Mouse (Mus musculus) ES-E14 (cell line): ENCODE data around the gene Slc6a6. TPM values are rescaled to one million over a fixed set of nuclear protein-coding genes. Genes with fewer than 3 reads are reported as not detected.

Source experiments
- DNase-seq: peaks from one replicate; pipeline ENCODE4 v3.0.0-alpha.2; 2013; ENCODE audit warnings: low read depth, low spot score
- H3K27ac ChIP-seq: 2 replicates; pipeline ENCODE4 v1.5.1; 2012; ENCODE audit warnings: low read depth, mild to moderate bottlenecking, low read length, moderate library complexity, mixed read lengths; ENCODE audit not compliant: poor library complexity, insufficient read depth, severe bottlenecking
- H3K36me3 ChIP-seq: 2 replicates; pipeline ENCODE4 v1.6.1; 2012; ENCODE audit warnings: mild to moderate bottlenecking, low read length, moderate library complexity, mixed read lengths; ENCODE audit not compliant: control insufficient read depth, poor library complexity, insufficient read depth, severe bottlenecking
- H3K4me1 ChIP-seq, 2 experiments: fragments of 150-350 bp in 1 of 2; sonication (generic) in 1 of 2; 2 replicates each; pipeline ENCODE4 v1.6.1; 2012; ENCODE audit warnings: low read length in 2 of 2, mild to moderate bottlenecking in 1 of 2, mixed read lengths in 1 of 2; ENCODE audit not compliant: control insufficient read depth in 2 of 2, insufficient read depth in 2 of 2, poor library complexity in 1 of 2
- H3K4me3 ChIP-seq, 2 experiments: fragments of 150-350 bp in 1 of 2; sonication (generic) in 1 of 2; 2 replicates each; pipeline ENCODE4 v1.5.1; 2012; ENCODE audit warnings: low read length in 2 of 2, low read depth in 1 of 2, mild to moderate bottlenecking in 1 of 2, mixed read lengths in 1 of 2; ENCODE audit not compliant: insufficient read depth in 1 of 2, poor library complexity in 1 of 2, severe bottlenecking in 1 of 2
- H3K9ac ChIP-seq: 2 replicates; pipeline ENCODE4 v1.6.1; 2012; ENCODE audit warnings: low read depth, mild to moderate bottlenecking, low read length, mixed read lengths; ENCODE audit not compliant: poor library complexity, insufficient read depth, severe bottlenecking
- H3K9me3 ChIP-seq: fragments of 150-350 bp; sonication (generic); 2 replicates; pipeline ENCODE4 v1.6.1; 2012; ENCODE audit warnings: low read depth, mild to moderate bottlenecking, low read length; ENCODE audit not compliant: control insufficient read depth, insufficient read depth
- CHD2 ChIP-seq: IDR thresholded peaks from 2 replicates; pipeline ENCODE4 v1.6.1; 2014; ENCODE audit warnings: mild to moderate bottlenecking, low read depth, low read length, inconsistent platforms
- HCFC1 ChIP-seq: IDR thresholded peaks from 2 replicates; pipeline ENCODE4 v1.6.1; 2012; ENCODE audit warnings: low read length, inconsistent platforms, borderline replicate concordance; ENCODE audit not compliant: insufficient read depth
- MAFK ChIP-seq: IDR thresholded peaks from 2 replicates; pipeline ENCODE4 v1.6.1; 2014; ENCODE audit warnings: mild to moderate bottlenecking, low read depth, low read length, inconsistent platforms; ENCODE audit not compliant: insufficient read depth
- ZC3H11A ChIP-seq: IDR thresholded peaks from 2 replicates; pipeline ENCODE4 v1.6.1; 2012; ENCODE audit warnings: low read depth, mild to moderate bottlenecking, inconsistent platforms, low read length, borderline replicate concordance
- ZNF384 ChIP-seq: IDR thresholded peaks from 2 replicates; pipeline ENCODE4 v1.6.1; 2012; ENCODE audit warnings: low read depth, low read length, inconsistent platforms
- in situ Hi-C, 2 experiments: fragments of 600-800 bp; cut with MboI; formaldehyde crosslinking; loops; one replicate each; pipeline ENCODE4 v1.15.1; 2025; ENCODE audit warnings: low sequenced_read_pairs in 2 of 2, inconsistent platforms in 1 of 2; ENCODE audit not compliant: unreplicated experiment in 2 of 2
- total RNA-seq: library from RNA; depleted of rRNA; stranded (reverse); fragments of 300-350 nt; gene quantifications from 2 replicates; pipeline ENCODE4 v1.2.3, GENCODE M21; 2012

The Slc6a6 gene
- total RNA-seq, 1 experiment: 150 TPM

DNA sequence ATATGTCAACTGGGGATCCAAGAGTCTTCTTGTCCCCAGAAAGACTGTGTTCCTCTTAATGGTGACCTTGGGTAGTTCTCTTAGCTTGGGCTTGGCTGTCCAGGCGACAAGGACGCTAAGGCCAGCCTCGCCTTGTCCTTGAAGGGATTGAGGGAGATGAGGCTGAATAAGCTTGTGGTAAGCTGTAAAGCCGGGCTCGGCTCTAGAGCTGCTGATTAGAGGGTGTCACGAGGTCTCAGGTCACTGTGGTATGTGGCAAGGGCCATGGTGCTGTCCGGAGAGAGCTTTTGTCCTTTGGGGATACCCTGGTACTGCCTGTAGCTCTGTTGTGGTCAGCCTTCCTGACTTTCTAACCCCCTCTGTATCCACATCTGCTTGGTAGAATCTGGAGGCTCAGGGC is 2.0 kb downstream of the Slc6a6 start:
- TF ChIP-seq MAFK: no peak
- no peak for TF ChIP-seq HCFC1
- no peak for TF ChIP-seq CHD2
- TF ChIP-seq ZNF384: no peak
- no peak for TF ChIP-seq ZC3H11A
- H3K4me1 ChIP-seq: peaks cover 22 to 39% of the 10 kb centered on the region in 2 experiments
- 0 out of 2 replicates have a peak overlapping the region, but pooled peaks have one; percentile 27 for H3K9ac ChIP-seq
- no peak for DNase-seq
- in situ Hi-C loops: no loop called here
- H3K36me3 ChIP-seq: peaks cover 2% of the 10 kb centered on the region; the same call in 1 of the 2 replicates
- H3K9me3 ChIP-seq: no peaks in the 10 kb centered on the region
- H3K4me3 ChIP-seq: peak overlapping the region; percentile 88 to 94; a peak in 2 of 4 replicates
- no peak overlapping the region for H3K27ac ChIP-seq

DNA sequence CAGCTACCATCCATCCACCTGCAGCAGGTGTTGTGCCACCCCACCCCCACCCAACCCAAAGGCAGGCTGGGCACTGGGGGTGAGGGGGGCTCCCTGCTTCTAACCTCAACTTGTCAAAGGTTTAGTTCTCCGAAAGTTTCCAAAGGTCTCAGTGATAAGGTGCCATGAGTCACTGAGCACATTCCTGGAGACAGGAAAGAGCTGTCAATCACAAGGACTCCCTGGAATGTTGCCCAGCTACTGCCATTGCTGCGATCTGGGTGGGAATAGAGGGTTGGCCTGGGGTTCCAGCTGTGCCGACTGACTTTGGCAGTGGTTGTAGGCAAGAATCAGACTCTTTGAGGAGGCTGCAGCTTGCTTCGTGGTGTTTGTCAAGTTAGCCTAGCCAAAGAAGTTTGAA is 2.7 kb downstream of the Slc6a6 start:
- in situ Hi-C loops: no loop called here
- peaks cover 22 to 46% of the 10 kb centered on the region in 2 experiments for H3K4me1 ChIP-seq
- no peak for DNase-seq

DNA sequence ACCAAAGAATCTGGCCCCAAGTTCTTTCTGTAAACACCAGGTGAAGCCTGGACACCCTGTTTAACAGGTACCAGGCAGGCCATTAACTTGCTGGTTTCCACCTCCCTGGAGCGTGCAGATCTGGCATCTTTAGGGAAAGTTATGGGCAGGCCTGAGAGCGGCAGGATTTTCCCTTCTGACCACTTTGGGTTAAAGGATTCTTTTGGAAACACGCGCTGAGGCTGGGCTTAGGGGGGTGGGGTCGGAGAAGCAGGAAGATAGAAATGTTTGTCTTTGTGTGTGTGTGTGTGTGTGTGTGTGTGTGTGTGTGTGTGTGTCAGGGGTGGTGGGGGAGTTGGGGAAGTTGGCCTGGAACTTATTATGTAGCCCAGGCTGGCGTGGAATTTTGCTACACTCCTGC is 4.2 kb downstream of the Slc6a6 start:
- H3K27ac ChIP-seq: no peak overlapping the region
- no peak for DNase-seq
- H3K36me3 ChIP-seq: peaks cover 12% of the 10 kb centered on the region; the same call in 1 of the 2 replicates
- H3K4me1 ChIP-seq: peaks cover 15 to 48% of the 10 kb centered on the region in 2 experiments
- H3K4me3 ChIP-seq: no peak overlapping the region
- TF ChIP-seq MAFK (no peak), HCFC1 (no peak), ZNF384 (no peak), CHD2 (no peak), ZC3H11A (no peak)
- no peak overlapping the region for H3K9ac ChIP-seq
- in situ Hi-C loops: no loop called here
- no peaks in the 10 kb centered on the region for H3K9me3 ChIP-seq

More for the DNA sequence above, 2.7 kb downstream of the Slc6a6 start:
- peaks cover 4% of the 10 kb centered on the region; the same call in 1 of the 2 replicates for H3K36me3 ChIP-seq
- no peak overlapping the region for H3K27ac ChIP-seq
- no peak for TF ChIP-seq MAFK
- H3K9me3 ChIP-seq: no peaks in the 10 kb centered on the region
- no peak overlapping the region for H3K4me3 ChIP-seq
- no peak overlapping the region for H3K9ac ChIP-seq

DNA sequence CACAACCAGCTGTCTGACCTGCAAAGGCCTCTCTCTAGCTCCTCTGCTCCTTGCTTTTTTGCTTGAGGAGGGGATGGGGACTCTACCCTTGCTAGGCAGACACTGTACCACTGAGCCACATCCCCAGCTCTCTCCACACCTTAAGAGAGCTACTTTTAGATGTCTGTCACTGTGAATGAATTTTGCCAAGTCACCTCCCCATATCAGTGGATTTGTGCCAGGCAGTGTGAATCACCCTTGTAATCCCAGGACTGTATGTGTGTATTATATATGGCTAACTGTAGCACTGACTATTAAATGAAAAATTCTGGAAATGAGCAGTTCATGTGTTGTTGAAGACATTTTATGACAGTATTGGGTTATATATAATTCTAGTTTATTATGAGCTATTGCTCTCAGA is 5.4 kb downstream of the Slc6a6 start:
- Histone ChIP-seq H3K36me3 (peaks cover 12% of the 10 kb centered on the region; the same call in 1 of the 2 replicates), H3K9me3 (no peaks in the 10 kb centered on the region), H3K9ac (no peak overlapping the region), H3K4me3 (no peak overlapping the region), H3K4me1 (peaks cover 12 to 53% of the 10 kb centered on the region in 2 experiments), H3K27ac (no peak overlapping the region)
- in situ Hi-C loops: no loop called here
- TF ChIP-seq ZNF384: no peak
- no peak for TF ChIP-seq ZC3H11A
- no peak for TF ChIP-seq HCFC1
- TF ChIP-seq CHD2: no peak
- TF ChIP-seq MAFK: no peak
- no peak for DNase-seq

DNA sequence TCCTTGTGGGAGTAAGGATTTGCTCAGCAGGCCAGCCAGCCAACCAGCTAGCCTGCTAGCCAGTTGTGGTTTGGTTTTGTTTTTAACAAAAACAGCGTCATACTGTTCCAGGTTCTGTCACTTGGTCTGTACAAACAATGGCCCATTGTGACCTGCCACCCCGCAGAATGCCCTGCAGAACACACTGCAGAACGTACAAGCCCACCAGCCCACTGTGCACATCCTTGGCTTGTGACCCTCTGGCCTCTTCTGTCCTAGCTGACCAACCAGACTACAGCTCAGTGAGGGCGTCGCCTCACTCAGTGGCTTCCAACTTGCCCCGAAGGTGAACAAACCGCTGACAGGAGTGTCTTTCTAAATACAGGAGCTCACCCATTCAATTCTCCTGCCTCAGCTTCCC is 6.4 kb downstream of the Slc6a6 start:
- Histone ChIP-seq H3K27ac (no peak overlapping the region), H3K4me3 (peak overlapping the region in 1 of 2 experiments; percentile 10; a peak in 1 of 4 replicates), H3K4me1 (peaks cover 12 to 60% of the 10 kb centered on the region in 2 experiments), H3K9ac (no peak overlapping the region), H3K9me3 (no peaks in the 10 kb centered on the region), H3K36me3 (peaks cover 14% of the 10 kb centered on the region; the same call in 1 of the 2 replicates)
- DNase-seq: no peak
- in situ Hi-C loops: no loop called here
- no peak for TF ChIP-seq ZNF384
- TF ChIP-seq CHD2: no peak
- TF ChIP-seq MAFK: no peak
- TF ChIP-seq HCFC1: no peak
- TF ChIP-seq ZC3H11A: no peak
